Mouse (Mus musculus) stomach, embryonic 14.5 days (tissue): ENCODE results near the gene Ccnt1. TPM values are rescaled to one million over a fixed set of nuclear protein-coding genes. Genes with fewer than 3 reads are reported as not detected.
"Not testable (repeated sequence)": the region's sequence is repeated elsewhere in the genome, so short reads cannot be mapped to it uniquely, and the experiment has no call there.

Experiments used
- ATAC-seq: fragments of 200-750 bp; cut with Nextera tagmentation; 2 replicates; pipeline ENCODE4 v1.8.0; 2017; ENCODE audit warnings: low read depth, moderate TSS enrichment; ENCODE audit not compliant: insufficient number of reproducible peaks, insufficient read depth, low FRiP score
- H3K27ac ChIP-seq: fragments of 300-500 bp; sonication (generic); 2 replicates; pipeline ENCODE4 v1.5.1; 2014; ENCODE audit warnings: mild to moderate bottlenecking, low read length, moderate library complexity, mixed read lengths
- H3K27me3 ChIP-seq: fragments of 300-500 bp; sonication (generic); 2 replicates; pipeline ENCODE4 v1.6.1; 2014; ENCODE audit warnings: low read length, control low read depth, mixed read lengths; ENCODE audit not compliant: control insufficient read depth, insufficient read depth
- H3K36me3 ChIP-seq: fragments of 300-500 bp; sonication (generic); 2 replicates; pipeline ENCODE4 v1.6.1; 2014; ENCODE audit warnings: mild to moderate bottlenecking, control low read depth, low read length, moderate library complexity, mixed read lengths; ENCODE audit not compliant: control insufficient read depth, insufficient read depth
- H3K4me1 ChIP-seq: fragments of 300-500 bp; sonication (generic); 2 replicates; pipeline ENCODE4 v1.6.1; 2014; ENCODE audit warnings: low read length, control low read depth, mixed read lengths; ENCODE audit not compliant: control insufficient read depth, insufficient read depth
- H3K4me2 ChIP-seq: fragments of 300-500 bp; sonication (generic); replicated peaks from 2 replicates; pipeline ENCODE4 v1.6.1; 2014; ENCODE audit warnings: low read depth, low read length, control low read depth
- H3K4me3 ChIP-seq: fragments of 300-500 bp; sonication (generic); 2 replicates; pipeline ENCODE4 v1.5.1; 2014; ENCODE audit warnings: low read depth, low read length, control low read depth
- H3K9ac ChIP-seq: fragments of 300-500 bp; sonication (generic); replicated peaks from 2 replicates; pipeline ENCODE4 v1.6.1; 2014; ENCODE audit warnings: low read depth, mild to moderate bottlenecking, control low read depth, low read length, moderate library complexity, mixed read lengths
- H3K9me3 ChIP-seq: fragments of 300-500 bp; sonication (generic); 2 replicates; pipeline ENCODE4 v1.6.1; 2016; ENCODE audit warnings: low read depth, low read length, control low read depth; ENCODE audit not compliant: control insufficient read depth
- WGBS: fragments of 180-500 bp; shearing (Covaris S2); extraction: QIAGEN DNeasy Blood & Tissue Kit; methylation state at CpG from one replicate; pipeline ENCODE4 v1.1.7; 2014; 5-methylcytosine and 5-hydroxymethylcytosine counted together
- polyA plus RNA-seq: library from polyadenylated mRNA; unstranded; fragments of >200 nt; fragmentation: Nextera tagmentation; extraction: Ambion mirVana; gene quantifications from 2 replicates; pipeline ENCODE4 v1.2.1, GENCODE M21; 2014

Ccnt1 gene
- polyA plus RNA-seq, 1 experiment from 2014 or later, result 60.0 TPM

DNA sequence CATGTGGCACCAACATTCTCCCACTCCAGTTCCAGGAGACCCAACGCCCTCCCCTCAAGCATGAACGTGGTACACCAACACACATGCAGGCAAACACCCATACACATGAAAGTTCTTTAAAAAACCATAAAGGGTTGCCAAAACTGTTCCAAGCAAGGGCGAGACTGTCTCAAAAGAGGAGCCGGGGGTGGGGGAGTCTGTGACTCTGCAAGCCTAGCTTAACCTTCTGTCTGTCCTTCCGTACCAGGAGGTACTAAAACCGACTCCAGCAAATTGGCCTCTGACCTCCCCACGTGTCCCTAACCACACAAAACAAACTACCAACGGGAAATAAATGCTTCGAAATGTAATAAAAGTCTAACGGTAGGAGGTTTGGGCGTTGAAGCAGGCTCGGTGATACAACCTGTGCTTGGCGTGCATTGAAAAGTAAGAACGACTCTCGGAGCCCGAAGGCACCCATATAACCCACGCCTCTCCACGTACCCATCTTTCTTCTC lies 37.6 kb downstream of the Ccnt1 start:
- peaks cover 5% of the 10 kb centered on the region; the same call in 1 of the 2 replicates for H3K4me1 ChIP-seq
- H3K36me3 ChIP-seq, result peaks cover 25% of the 10 kb centered on the region
- no peak for ATAC-seq
- peak overlapping the region; percentile 84 for H3K4me3 ChIP-seq
- H3K9ac ChIP-seq, result peak overlapping the region; percentile 94
- peak overlapping the region; percentile 98; the same call in 1 of the 2 replicates for H3K27ac ChIP-seq
- H3K27me3 ChIP-seq, result no peaks in the 10 kb centered on the region
- under 1% methylated on average over 18 of the region's 18 CpGs for WGBS
- no peaks in the 10 kb centered on the region for H3K9me3 ChIP-seq
- H3K4me2 ChIP-seq, result peak overlapping the region; percentile 65

DNA sequence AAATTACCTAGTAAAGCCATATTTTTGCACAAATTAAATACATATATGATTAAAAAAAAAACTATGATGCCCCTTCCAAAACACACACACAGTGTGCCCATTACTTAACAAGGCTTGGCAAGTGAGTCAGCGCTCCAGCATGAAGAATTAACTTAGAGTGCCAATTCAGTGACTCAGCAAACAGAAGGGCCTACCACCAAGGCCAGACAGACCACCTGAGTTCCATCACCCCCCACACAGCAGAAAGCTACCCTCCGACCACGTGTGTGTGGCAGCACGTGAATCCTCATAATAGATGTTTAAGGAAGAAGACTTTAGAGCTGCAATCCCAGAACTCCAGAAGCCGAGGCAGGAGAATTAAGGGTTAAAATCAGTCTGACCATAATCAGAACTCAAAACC lies 38.4 kb downstream of the Ccnt1 start:
- H3K27ac ChIP-seq, result no peak overlapping the region

DNA sequence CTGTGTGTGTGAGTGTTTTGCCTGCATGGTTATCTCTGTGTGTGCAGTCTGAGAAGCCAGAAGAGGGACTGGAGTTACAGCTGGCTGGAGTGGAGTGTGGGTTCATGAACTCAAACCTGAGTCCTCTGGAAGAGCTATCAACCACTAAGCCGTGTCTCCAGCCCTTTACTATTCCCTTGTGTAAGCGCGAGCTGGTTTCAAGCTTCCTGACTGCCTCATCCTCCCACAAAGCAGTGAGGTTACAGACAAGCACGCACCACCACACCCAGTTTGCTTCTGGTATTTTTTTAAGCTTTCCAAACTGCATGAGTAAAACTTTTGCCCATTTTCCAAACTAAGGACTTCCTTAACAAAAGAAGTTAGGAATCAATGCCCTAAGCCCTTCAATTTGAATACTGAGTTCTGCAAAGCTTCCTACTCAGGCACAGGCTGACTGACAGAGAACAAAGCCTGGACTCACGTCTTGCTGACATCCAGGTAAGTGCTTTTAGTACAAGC lies 42.6 kb downstream of the Ccnt1 start:
- H3K27ac ChIP-seq, result no peak overlapping the region
- no peak overlapping the region for H3K4me3 ChIP-seq
- peaks cover 5% of the 10 kb centered on the region; the same call in 1 of the 2 replicates for H3K4me1 ChIP-seq
- ATAC-seq, result no peak
- no peaks in the 10 kb centered on the region for H3K27me3 ChIP-seq
- no peaks in the 10 kb centered on the region for H3K9me3 ChIP-seq
- no peak overlapping the region for H3K9ac ChIP-seq
- H3K36me3 ChIP-seq, result peaks cover 65% of the 10 kb centered on the region
- WGBS, result 89% methylated on average over 5 of the region's 5 CpGs
- no peak overlapping the region for H3K4me2 ChIP-seq

More for the DNA sequence above, 38.4 kb downstream of the Ccnt1 start:
- no peak for ATAC-seq
- WGBS, result 19% methylated on average over 5 of the region's 5 CpGs
- Histone ChIP-seq H3K4me3 (peak overlapping the region; percentile 84), H3K27me3 (no peaks in the 10 kb centered on the region), H3K9ac (0 out of 2 replicates have a peak overlapping the region, but pooled peaks have one; percentile 94), H3K4me2 (peak overlapping the region; percentile 65), H3K36me3 (peaks cover 33% of the 10 kb centered on the region), H3K4me1 (peaks cover 5% of the 10 kb centered on the region; the same call in 1 of the 2 replicates), H3K9me3 (no peaks in the 10 kb centered on the region)

DNA sequence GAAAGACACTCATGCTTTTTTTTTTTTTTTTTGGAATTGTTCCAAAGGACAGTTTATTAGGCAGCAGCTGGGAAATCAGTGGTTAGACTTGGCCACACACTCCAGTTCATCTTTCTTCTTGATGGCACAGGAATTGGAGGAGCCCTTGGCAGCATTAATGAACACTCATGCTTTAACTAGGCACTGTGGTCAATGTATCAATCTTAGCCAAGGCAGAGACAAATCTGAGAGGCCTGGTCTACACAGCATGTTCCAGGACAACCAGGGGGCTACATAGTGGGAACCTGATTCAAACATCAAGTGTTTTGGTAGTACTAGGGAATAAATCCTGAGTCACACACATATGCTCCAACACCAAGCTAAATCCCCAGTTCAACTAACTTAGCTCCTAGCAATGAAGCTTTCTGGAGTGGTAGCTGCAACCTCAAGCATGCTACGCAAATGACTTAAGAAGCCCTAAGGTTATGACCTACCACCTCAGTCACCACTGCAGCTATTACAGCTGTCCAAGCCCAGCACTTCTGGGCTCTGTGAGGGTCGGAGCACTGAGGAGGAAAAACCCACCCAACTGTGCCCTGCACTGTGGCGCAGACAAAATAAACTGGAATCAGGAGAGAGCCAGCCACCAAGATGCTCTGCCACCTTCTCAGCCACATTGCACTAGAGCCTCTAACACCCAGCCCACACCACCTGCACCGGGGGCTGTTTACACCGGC lies 43.5 kb downstream of the Ccnt1 start:
- ATAC-seq, result no peak
- no peak overlapping the region for H3K9ac ChIP-seq
- H3K36me3 ChIP-seq, result peaks cover 74% of the 10 kb centered on the region
- peaks cover 1% of the 10 kb centered on the region; the same call in 1 of the 2 replicates for H3K4me1 ChIP-seq
- whole genome bisulfite sequencing, result 93% methylated on average over 5 of the region's 5 CpGs
- H3K4me2 ChIP-seq, result no peak overlapping the region
- H3K9me3 ChIP-seq, result no peaks in the 10 kb centered on the region
- no peaks in the 10 kb centered on the region for H3K27me3 ChIP-seq
- H3K27ac ChIP-seq, result no peak overlapping the region
- H3K4me3 ChIP-seq, result no peak overlapping the region

DNA sequence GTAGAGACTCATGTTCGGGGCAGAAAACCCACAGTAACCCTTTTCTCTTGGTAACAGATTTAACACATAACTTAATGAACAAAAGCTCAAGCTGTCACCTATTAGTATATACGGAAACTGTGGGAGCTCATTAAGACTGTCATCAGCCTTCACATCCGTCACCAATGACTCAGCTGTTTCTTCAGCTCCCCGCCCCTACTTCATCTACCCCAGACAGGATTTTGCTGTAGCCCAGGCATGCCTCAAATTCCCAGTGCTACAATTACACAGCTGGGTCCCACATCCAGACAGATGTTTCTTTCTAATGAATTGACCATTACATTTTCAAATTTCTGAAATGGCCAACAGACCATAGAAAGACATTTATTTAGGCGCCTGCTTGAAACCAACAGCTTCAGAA lies 44.7 kb downstream of the Ccnt1 start:
- Histone ChIP-seq H3K9ac (no peak overlapping the region), H3K4me2 (no peak overlapping the region), H3K27ac (no peak overlapping the region), H3K27me3 (no peaks in the 10 kb centered on the region), H3K36me3 (peaks cover 81% of the 10 kb centered on the region), H3K4me1 (no peaks in the 10 kb centered on the region), H3K4me3 (no peak overlapping the region), H3K9me3 (no peaks in the 10 kb centered on the region)
- no peak for ATAC-seq
- 72% methylated on average over 5 of the region's 5 CpGs for WGBS

DNA sequence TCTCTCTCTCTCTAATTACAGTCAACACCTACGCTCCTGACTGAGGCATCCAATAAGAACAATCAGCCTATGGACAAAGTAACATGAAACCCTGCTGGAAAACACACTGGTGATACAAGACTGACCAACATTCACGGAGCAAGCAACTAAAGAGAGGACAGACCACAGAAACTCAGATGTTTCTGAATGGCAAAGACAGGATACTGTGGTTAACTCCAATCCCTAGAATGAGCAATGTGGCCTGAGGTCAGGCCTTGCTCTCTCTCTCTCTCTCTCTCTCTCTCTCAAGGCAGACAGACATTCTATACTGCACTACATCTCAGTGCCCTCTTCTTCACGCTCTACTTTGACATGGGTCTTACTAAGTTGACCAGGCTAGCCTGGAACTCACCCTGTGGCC lies 49.5 kb downstream of the Ccnt1 start:
- Histone ChIP-seq H3K9ac (no peak overlapping the region), H3K27ac (no peak overlapping the region), H3K27me3 (no peaks in the 10 kb centered on the region), H3K4me1 (no peaks in the 10 kb centered on the region), H3K4me2 (no peak overlapping the region), H3K4me3 (no peak overlapping the region), H3K9me3 (no peaks in the 10 kb centered on the region), H3K36me3 (peaks cover 65% of the 10 kb centered on the region)
- no peak for ATAC-seq
- 89% methylated on average over 3 of the region's 3 CpGs for WGBS

DNA sequence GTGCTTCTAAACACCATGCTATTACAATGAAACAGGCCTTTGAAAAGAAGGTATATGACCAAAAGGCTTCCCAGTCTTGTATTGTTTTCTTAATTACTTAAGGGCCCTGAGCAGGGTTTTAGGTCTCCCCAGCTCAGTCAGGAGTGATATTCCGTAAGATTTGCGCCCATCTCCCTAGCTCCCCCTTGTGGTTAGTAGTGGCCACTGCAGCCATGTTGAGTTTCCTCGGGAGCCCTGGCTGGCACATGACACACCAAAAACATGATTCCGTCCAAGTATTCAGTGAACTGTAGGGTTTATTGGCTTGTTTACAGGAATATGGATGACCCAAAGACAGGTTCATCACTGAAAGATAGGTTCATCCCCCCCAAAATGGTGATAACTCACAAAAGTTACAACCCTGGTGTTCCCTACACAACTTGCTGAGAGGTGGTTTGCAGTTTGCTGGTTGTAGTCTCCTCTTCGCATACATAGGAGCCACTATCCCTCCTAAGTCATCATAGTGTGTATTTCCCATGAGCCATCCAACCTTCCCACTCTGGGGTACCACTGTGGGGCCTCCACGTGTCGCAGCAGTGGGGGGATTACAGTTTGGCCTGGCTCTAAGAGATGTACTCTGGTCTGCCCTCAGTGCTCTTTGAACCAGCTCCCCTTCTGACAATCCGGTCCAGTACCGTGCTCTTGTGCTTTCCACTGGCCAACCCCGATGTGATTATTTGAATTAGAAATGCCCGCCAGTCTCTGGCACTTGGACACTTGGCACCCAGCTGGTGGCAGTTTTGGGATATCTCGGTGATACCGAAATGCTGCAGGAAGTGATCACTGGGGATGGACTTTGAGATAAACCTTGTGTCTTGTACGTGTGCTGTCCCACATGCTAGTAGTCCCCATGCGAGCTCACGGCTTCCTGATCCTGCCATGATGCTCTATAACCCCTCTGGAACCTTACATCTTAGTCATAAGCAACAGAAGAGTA lies 53.1 kb downstream of the Ccnt1 start:
- Histone ChIP-seq H3K4me3 (no peak overlapping the region), H3K4me2 (no peak overlapping the region), H3K4me1 (0 out of 2 replicates have a peak, but pooled peaks cover 3% of the 10 kb centered on the region), H3K27me3 (no peaks in the 10 kb centered on the region), H3K9ac (no peak overlapping the region), H3K27ac (no peak overlapping the region), H3K9me3 (no peaks in the 10 kb centered on the region), H3K36me3 (peaks cover 38% of the 10 kb centered on the region)
- ATAC-seq, result no peak
- WGBS, result 71% methylated on average over 16 of the region's 16 CpGs

DNA sequence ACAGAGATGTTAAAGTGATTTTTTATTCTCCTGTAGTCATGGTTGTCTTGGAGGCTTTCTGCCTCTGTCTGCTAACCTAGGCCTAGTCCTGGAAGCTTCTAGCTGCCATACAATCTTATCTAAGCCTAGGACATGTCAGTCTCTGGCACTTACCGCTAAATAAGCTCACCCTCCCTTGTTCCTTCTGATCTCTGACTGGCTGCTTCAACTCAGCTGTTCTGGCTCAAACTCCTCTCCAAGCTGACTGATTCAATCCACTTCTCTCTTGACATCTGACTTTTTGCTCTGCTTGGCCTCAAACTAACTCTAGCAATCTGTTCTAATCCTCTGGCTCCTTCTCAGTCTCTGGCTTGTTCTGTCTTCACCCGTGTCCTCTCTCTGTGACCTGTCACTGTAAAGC lies 55.9 kb downstream of the Ccnt1 start:
- H3K4me1 ChIP-seq, ATAC-seq, H3K27ac ChIP-seq, H3K4me3 ChIP-seq, H3K4me2 ChIP-seq, H3K27me3 ChIP-seq, H3K9me3 ChIP-seq, H3K9ac ChIP-seq: not testable (repeated sequence)
- peaks cover 14% of the 10 kb centered on the region; the same call in 1 of the 2 replicates for H3K36me3 ChIP-seq
- 74% methylated on average over 2 of the region's 2 CpGs for WGBS
